Mouse (Mus musculus) lung, postnatal 0 days (tissue): ENCODE results near the gene Fkbp10. TPM values are rescaled to one million over a fixed set of nuclear protein-coding genes. Genes with fewer than 3 reads are reported as not detected.

ENCODE experiments used
- ATAC-seq: fragments of 200-750 bp; cut with Nextera tagmentation; 2 replicates; pipeline ENCODE4 v1.8.0; 2017; ENCODE audit warnings: moderate library complexity
- DNase-seq: peaks from one replicate; pipeline ENCODE4 v3.0.0-alpha.2; 2016; ENCODE audit warnings: low spot score
- H3K27ac ChIP-seq: fragments of 300-500 bp; sonication (generic); 2 replicates; pipeline ENCODE4 v1.5.1; 2014; ENCODE audit warnings: antibody characterized with exemption, mild to moderate bottlenecking, low read length, mixed read lengths
- H3K27me3 ChIP-seq: fragments of 300-500 bp; sonication (generic); replicated peaks from 2 replicates; pipeline ENCODE4 v1.6.1; 2014; ENCODE audit warnings: low read length, mixed read lengths; ENCODE audit not compliant: insufficient read depth
- H3K36me3 ChIP-seq: fragments of 300-500 bp; sonication (generic); 2 replicates; pipeline ENCODE4 v1.6.1; 2014; ENCODE audit warnings: low read length, mixed read lengths; ENCODE audit not compliant: insufficient read depth
- H3K4me1 ChIP-seq: fragments of 300-500 bp; sonication (generic); 2 replicates; pipeline ENCODE4 v1.6.1; 2014; ENCODE audit warnings: antibody characterized with exemption, low read depth, low read length, mixed read lengths; ENCODE audit not compliant: insufficient read depth
- H3K4me2 ChIP-seq: fragments of 300-500 bp; sonication (generic); replicated peaks from 2 replicates; pipeline ENCODE4 v1.6.1; 2014; ENCODE audit warnings: low read depth, mild to moderate bottlenecking, low read length, moderate library complexity, mixed read lengths
- H3K4me3 ChIP-seq: fragments of 300-500 bp; sonication (generic); 2 replicates; pipeline ENCODE4 v1.5.1; 2014; ENCODE audit warnings: low read depth, low read length
- H3K9ac ChIP-seq: fragments of 300-500 bp; sonication (generic); replicated peaks from 2 replicates; pipeline ENCODE4 v1.6.1; 2014; ENCODE audit warnings: low read depth, mild to moderate bottlenecking
- H3K9me3 ChIP-seq: fragments of 300-500 bp; sonication (generic); 2 replicates; pipeline ENCODE4 v1.6.1; 2016; ENCODE audit warnings: low read length, mixed read lengths
- CTCF ChIP-seq: IDR thresholded peaks from 2 replicates; pipeline ENCODE4 v1.5.1; 2016; ENCODE audit warnings: antibody characterized with exemption, mild to moderate bottlenecking
- EP300 ChIP-seq: IDR thresholded peaks from 2 replicates; pipeline ENCODE4 v1.6.1; 2016; ENCODE audit warnings: antibody characterized with exemption, mild to moderate bottlenecking, control low read depth
- WGBS: fragments of 180-500 bp; shearing (Covaris S2); extraction: QIAGEN DNeasy Blood & Tissue Kit; methylation state at CpG from one replicate; pipeline ENCODE4 v1.1.7; 2014; 5-methylcytosine and 5-hydroxymethylcytosine counted together
- polyA plus RNA-seq: library from polyadenylated mRNA; unstranded; fragments of >200 nt; fragmentation: Nextera tagmentation; extraction: Ambion mirVana; gene quantifications from 2 replicates; pipeline ENCODE4 v1.2.1, GENCODE M21; 2015

Gene Fkbp10
- polyA plus RNA-seq, 1 experiment from 2014 or later: 86.5 TPM

DNA sequence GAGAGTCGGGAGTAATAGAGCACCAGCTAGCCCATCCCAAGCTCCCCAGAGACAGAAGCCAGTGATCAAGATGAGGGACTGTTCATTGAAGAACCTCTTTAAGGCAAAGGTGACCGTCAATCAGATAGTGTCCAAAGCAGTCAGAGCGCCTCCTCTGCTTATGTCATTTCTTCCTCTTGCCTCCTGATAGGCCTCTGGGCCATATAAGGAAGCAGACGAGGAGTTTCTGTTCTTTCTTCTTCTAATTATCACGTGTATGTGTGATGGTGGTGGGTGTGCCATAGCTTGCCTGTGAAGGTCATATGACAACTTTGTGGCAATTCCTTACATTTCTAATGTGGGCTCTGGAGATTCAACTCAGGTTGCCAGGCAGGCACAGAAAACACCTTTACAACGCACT, 14.7 kb upstream of the Fkbp10 start:
- Histone ChIP-seq H3K4me3 (no peak overlapping the region), H3K4me2 (no peak overlapping the region), H3K9ac (no peak overlapping the region), H3K9me3 (no peaks in the 10 kb centered on the region), H3K27ac (no peak overlapping the region), H3K4me1 (peaks cover 15% of the 10 kb centered on the region; the same call in 1 of the 2 replicates), H3K36me3 (no peaks in the 10 kb centered on the region), H3K27me3 (no peaks in the 10 kb centered on the region)
- no peak for ATAC-seq
- DNase-seq: no peak
- no peak for TF ChIP-seq CTCF
- TF ChIP-seq EP300: no peak
- WGBS: 72% methylated on average over 6 of the region's 6 CpGs

DNA sequence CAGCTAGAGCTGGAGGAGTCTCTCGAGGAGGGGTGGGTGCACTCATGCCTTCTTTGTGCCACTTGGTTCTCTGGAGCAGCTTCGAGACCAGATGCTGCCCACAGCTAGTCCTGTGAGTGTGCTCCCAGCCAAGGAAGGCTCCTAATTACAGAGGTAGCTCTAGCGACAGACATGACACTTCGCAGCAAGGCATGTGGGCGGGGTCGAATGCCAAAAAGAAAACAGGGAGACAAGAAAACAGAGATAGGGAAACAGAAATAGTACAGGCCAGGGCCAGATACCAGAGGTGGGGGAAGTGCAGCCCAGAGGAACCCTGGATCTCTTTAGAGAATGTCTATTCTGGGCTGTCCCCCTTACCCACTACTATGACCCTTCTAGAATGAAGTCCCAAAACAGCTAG, 13.3 kb upstream of the Fkbp10 start:
- no peaks in the 10 kb centered on the region for H3K36me3 ChIP-seq
- no peak overlapping the region for H3K4me2 ChIP-seq
- no peak overlapping the region for H3K4me3 ChIP-seq
- H3K27ac ChIP-seq: peak overlapping the region; percentile 85
- H3K9me3 ChIP-seq: no peaks in the 10 kb centered on the region
- peaks cover 15% of the 10 kb centered on the region; the same call in 1 of the 2 replicates for H3K4me1 ChIP-seq
- 28% methylated on average over 6 of the region's 6 CpGs for WGBS
- DNase-seq (peak; percentile 40), ATAC-seq (no peak)
- no peaks in the 10 kb centered on the region for H3K27me3 ChIP-seq
- no peak for TF ChIP-seq CTCF
- no peak for TF ChIP-seq EP300
- no peak overlapping the region for H3K9ac ChIP-seq

DNA sequence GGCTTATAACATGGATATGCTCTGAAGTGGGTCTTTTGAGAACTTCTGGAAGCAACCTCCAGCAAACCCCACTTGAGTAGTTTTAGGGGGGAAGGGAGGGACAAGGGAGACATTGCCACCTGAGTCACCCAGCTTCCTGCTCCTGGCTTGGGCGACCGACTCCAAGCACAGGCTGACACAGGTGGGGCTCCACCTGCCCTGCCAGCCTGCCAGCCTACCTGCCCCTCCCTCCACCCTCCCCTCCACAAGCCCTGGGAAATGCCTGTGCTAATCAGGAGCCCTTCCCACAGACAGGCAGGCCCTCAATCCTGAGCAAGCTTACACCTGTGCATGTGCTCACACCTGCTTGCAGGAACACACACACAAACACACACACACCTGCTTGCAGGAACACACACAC, 12.8 kb upstream of the Fkbp10 start:
- no peak overlapping the region for H3K4me2 ChIP-seq
- H3K27me3 ChIP-seq: no peaks in the 10 kb centered on the region
- H3K4me1 ChIP-seq: peaks cover 15% of the 10 kb centered on the region; the same call in 1 of the 2 replicates
- no peak overlapping the region for H3K4me3 ChIP-seq
- ATAC-seq: peak; percentile 43
- TF ChIP-seq EP300: 0 out of 2 replicates have a peak, but pooled peaks have one; percentile 6
- TF ChIP-seq CTCF: no peak
- no peak overlapping the region for H3K9ac ChIP-seq
- WGBS: 60% methylated on average over 1 of the region's 2 CpGs
- peak; percentile 83 for DNase-seq
- H3K36me3 ChIP-seq: no peaks in the 10 kb centered on the region
- H3K9me3 ChIP-seq: no peaks in the 10 kb centered on the region
- H3K27ac ChIP-seq: peak overlapping the region; percentile 85

DNA sequence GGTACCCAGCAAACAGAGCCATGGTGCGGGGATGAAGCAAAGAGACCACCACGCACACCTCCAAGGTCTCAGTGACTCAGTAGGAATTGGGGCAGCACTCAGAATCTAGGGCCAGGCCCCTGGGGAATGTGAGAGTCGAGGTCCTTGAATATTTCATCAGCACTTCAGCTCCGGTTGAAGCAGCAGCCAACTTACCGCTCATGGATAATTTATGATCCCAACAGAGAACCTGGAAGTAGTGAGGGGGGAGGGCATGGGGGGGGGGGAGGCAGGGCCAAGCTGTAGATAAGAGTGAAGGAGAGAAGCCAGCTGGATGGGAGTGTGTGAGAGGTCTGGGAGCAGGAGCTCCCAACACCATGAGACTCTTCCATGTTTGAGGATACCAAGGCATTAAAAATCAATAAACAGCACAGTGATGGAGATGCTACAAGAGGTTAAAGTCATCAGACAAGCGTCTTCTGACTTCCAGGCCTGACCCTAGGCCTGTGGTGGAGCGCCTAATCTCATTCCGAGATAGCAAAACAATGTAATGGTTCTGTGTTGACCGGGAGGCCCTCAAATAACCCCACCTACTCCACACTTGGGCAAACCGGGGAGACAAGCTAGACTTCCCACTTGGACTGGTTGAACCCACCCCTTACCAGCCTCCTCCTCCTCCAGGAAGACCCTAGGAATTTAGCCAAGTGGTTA, 11.9 kb upstream of the Fkbp10 start:
- WGBS: 30% methylated on average over 10 of the region's 10 CpGs
- Histone ChIP-seq H3K4me3 (no peak overlapping the region), H3K27ac (peak overlapping the region; percentile 85), H3K9ac (no peak overlapping the region), H3K4me1 (peaks cover 12% of the 10 kb centered on the region; the same call in 1 of the 2 replicates), H3K36me3 (peaks cover under 1% of the 10 kb centered on the region; the same call in 1 of the 2 replicates), H3K27me3 (no peaks in the 10 kb centered on the region), H3K9me3 (no peaks in the 10 kb centered on the region), H3K4me2 (no peak overlapping the region)
- no peak for TF ChIP-seq EP300
- TF ChIP-seq CTCF: no peak
- DNase-seq (peak; percentile 69), ATAC-seq (peak; percentile 56)

DNA sequence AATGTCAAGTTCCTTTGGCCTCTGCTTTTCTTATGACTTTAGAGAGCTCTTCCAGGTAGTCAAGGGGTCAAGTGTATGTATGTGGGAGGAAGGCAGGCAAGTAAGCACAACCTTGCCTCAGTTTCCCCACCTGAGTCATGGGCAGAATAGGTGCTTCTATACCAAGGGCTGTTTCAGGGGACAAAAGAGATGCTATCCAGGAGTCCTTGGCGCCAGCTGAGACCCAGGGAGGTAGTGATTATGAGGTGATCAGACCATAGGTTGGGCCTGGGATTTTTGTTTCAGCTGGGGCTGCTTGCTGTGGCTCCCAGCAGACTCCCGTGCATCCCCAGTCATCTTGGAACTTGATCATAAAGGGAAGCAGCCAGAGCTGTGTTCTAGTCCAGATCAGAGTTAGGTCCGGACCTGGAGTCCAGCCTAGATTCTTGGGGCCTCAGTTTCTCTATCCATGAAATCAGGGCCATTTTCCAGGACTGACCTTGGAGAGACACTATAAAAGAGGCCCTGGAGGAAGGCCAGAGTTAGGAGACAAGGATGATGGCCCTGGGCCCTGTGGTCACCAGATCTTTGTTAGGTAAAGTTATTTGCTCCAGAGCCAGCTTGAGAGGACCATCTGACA, 10.9 kb upstream of the Fkbp10 start:
- no peak overlapping the region for H3K9ac ChIP-seq
- H3K4me2 ChIP-seq: no peak overlapping the region
- no peak for ATAC-seq
- no peak overlapping the region for H3K4me3 ChIP-seq
- no peaks in the 10 kb centered on the region for H3K27me3 ChIP-seq
- H3K9me3 ChIP-seq: no peaks in the 10 kb centered on the region
- no peak for DNase-seq
- H3K27ac ChIP-seq: peak overlapping the region; percentile 85; the same call in 1 of the 2 replicates
- H3K36me3 ChIP-seq: peaks cover 5% of the 10 kb centered on the region; the same call in 1 of the 2 replicates
- TF ChIP-seq CTCF (no peak), EP300 (no peak)
- peaks cover 12% of the 10 kb centered on the region; the same call in 1 of the 2 replicates for H3K4me1 ChIP-seq
- 86% methylated on average over 3 of the region's 3 CpGs for WGBS

DNA sequence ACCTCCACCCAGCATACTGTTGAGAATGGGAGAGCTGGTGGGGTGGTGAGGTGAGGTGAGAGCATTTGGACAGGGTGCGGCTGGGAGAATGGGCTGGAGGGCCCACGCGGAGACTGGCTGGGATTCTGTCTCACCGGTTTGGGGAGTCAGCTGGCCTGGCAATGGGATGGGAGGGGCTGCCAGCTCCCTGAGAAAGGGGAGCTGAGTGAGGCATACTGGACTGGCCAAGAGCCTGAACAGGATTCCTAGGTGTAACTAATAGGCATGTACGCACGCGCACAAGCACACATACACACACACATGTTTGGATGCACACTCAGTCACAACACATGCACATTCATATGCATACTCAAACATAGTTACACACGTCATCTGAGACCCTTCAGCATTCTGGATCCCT, 9.2 kb upstream of the Fkbp10 start:
- Histone ChIP-seq H3K9ac (no peak overlapping the region), H3K4me3 (no peak overlapping the region), H3K4me1 (peaks cover 8% of the 10 kb centered on the region; the same call in 1 of the 2 replicates), H3K4me2 (no peak overlapping the region), H3K27ac (0 out of 2 replicates have a peak overlapping the region, but pooled peaks have one; percentile 52), H3K27me3 (no peaks in the 10 kb centered on the region), H3K36me3 (peaks cover 5% of the 10 kb centered on the region; the same call in 1 of the 2 replicates), H3K9me3 (no peaks in the 10 kb centered on the region)
- peak; percentile 39 for ATAC-seq
- TF ChIP-seq EP300: no peak
- no peak for TF ChIP-seq CTCF
- peak; percentile 71 for DNase-seq
- 64% methylated on average over 8 of the region's 8 CpGs for WGBS
